Mouse (Mus musculus): ENCODE measurements at regions not wholly inside any gene's neighbourhood (a gene's known extent, or its start where the extent isn't known, plus 50 kb on each side); places are given as distances from the start of the nearest gene placed in this dataset.

GRCm38 (mm10) chr12:77912863-77913554 lies 281.0 kb upstream of the Gm6657 start:
- no peaks in the 10 kb centered on the region for H3K4me1 ChIP-seq (ENCODE audit: control insufficient read depth, low read depth, low read length)
- no peaks in the 10 kb centered on the region for H3K27me3 ChIP-seq (ENCODE audit: control insufficient read depth, insufficient read depth, low read depth, low read length)
- H3K4me3 ChIP-seq (ENCODE audit: low read depth, low read length) = no peak overlapping the region
- H3K9me3 ChIP-seq (replicated peaks; ENCODE audit: control insufficient read depth, low read length) = no peaks in the 10 kb centered on the region
- no peak overlapping the region for H3K4me2 ChIP-seq (ENCODE audit: low read depth, low read length)
- H3K27ac ChIP-seq (ENCODE audit: low read length) = no peak overlapping the region
- no peak for ATAC-seq (ENCODE audit: low read depth)
- H3K9ac ChIP-seq (ENCODE audit: low read depth, low read length) = no peak overlapping the region
- no peaks in the 10 kb centered on the region for H3K36me3 ChIP-seq (ENCODE audit: control insufficient read depth, insufficient read depth)
- WGBS (ENCODE audit: insufficient replicate concordance) = 31% methylated on average over 4 of the region's 4 CpGs

GRCm38 (mm10) chr12:77928729-77929128 lies 265.3 kb upstream of the Gm6657 start:
- WGBS (ENCODE audit: insufficient replicate concordance) = 64% methylated on average over 4 of the region's 4 CpGs
- Histone ChIP-seq H3K9ac (ENCODE audit: low read depth, low read length) (no peak overlapping the region), H3K36me3 (ENCODE audit: control insufficient read depth, insufficient read depth) (no peaks in the 10 kb centered on the region), H3K27me3 (ENCODE audit: control insufficient read depth, insufficient read depth, low read depth, low read length) (no peaks in the 10 kb centered on the region), H3K4me3 (ENCODE audit: low read depth, low read length) (no peak overlapping the region), H3K4me2 (ENCODE audit: low read depth, low read length) (no peak overlapping the region), H3K9me3 (replicated peaks; ENCODE audit: control insufficient read depth, low read length) (no peaks in the 10 kb centered on the region), H3K27ac (ENCODE audit: low read length) (no peak overlapping the region), H3K4me1 (ENCODE audit: control insufficient read depth, low read depth, low read length) (no peaks in the 10 kb centered on the region)
- ATAC-seq (ENCODE audit: low read depth) = no peak

- Histone ChIP-seq H3K4me3 (ENCODE audit: low read depth, low read length) (no peak overlapping the region), H3K4me2 (ENCODE audit: low read depth, low read length) (no peak overlapping the region), H3K27me3 (ENCODE audit: control insufficient read depth, insufficient read depth, low read depth, low read length) (no peaks in the 10 kb centered on the region), H3K4me1 (ENCODE audit: control insufficient read depth, low read depth, low read length) (no peaks in the 10 kb centered on the region), H3K27ac (ENCODE audit: low read length) (no peak overlapping the region), H3K9ac (ENCODE audit: low read depth, low read length) (no peak overlapping the region), H3K36me3 (ENCODE audit: control insufficient read depth, insufficient read depth) (no peaks in the 10 kb centered on the region), H3K9me3 (replicated peaks; ENCODE audit: control insufficient read depth, low read length) (no peaks in the 10 kb centered on the region)
- ATAC-seq (ENCODE audit: low read depth) = peak; percentile 82
- WGBS (ENCODE audit: insufficient replicate concordance) = 34% methylated on average over 1 of the region's 1 CpGs
Measured at GRCm38 (mm10) chr12:77929571-77929970, 264.5 kb upstream of the Gm6657 start.

GRCm38 (mm10) chr12:77943960-77944359 lies 250.1 kb upstream of the Gm6657 start:
- no peaks in the 10 kb centered on the region for H3K27me3 ChIP-seq (ENCODE audit: control insufficient read depth, insufficient read depth, low read depth, low read length)
- no peak overlapping the region for H3K9ac ChIP-seq (ENCODE audit: low read depth, low read length)
- WGBS (ENCODE audit: insufficient replicate concordance) = 65% methylated on average over 8 of the region's 8 CpGs
- H3K4me1 ChIP-seq (ENCODE audit: control insufficient read depth, low read depth, low read length) = no peaks in the 10 kb centered on the region
- no peak for ATAC-seq (ENCODE audit: low read depth)
- H3K4me2 ChIP-seq (ENCODE audit: low read depth, low read length) = no peak overlapping the region
- H3K27ac ChIP-seq (ENCODE audit: low read length) = no peak overlapping the region
- H3K36me3 ChIP-seq (ENCODE audit: control insufficient read depth, insufficient read depth) = no peaks in the 10 kb centered on the region
- H3K9me3 ChIP-seq (replicated peaks; ENCODE audit: control insufficient read depth, low read length) = no peaks in the 10 kb centered on the region
- no peak overlapping the region for H3K4me3 ChIP-seq (ENCODE audit: low read depth, low read length)

GRCm38 (mm10) chr12:77949474-77950017 lies 244.5 kb upstream of the Gm6657 start:
- WGBS (ENCODE audit: insufficient replicate concordance) = 14% methylated on average over 16 of the region's 16 CpGs
- H3K4me3 ChIP-seq (ENCODE audit: low read depth, low read length) = peak overlapping the region; percentile 21; the same call in 1 of the 2 replicates
- no peak overlapping the region for H3K9ac ChIP-seq (ENCODE audit: low read depth, low read length)
- H3K27me3 ChIP-seq (ENCODE audit: control insufficient read depth, insufficient read depth, low read depth, low read length) = no peaks in the 10 kb centered on the region
- H3K9me3 ChIP-seq (replicated peaks; ENCODE audit: control insufficient read depth, low read length) = no peaks in the 10 kb centered on the region
- H3K4me2 ChIP-seq (ENCODE audit: low read depth, low read length) = peak overlapping the region; percentile 19
- peak; percentile 55; the same call in 1 of the 2 replicates for ATAC-seq (ENCODE audit: low read depth)
- no peak overlapping the region for H3K27ac ChIP-seq (ENCODE audit: low read length)
- no peaks in the 10 kb centered on the region for H3K36me3 ChIP-seq (ENCODE audit: control insufficient read depth, insufficient read depth)
- no peaks in the 10 kb centered on the region; the same call in 1 of the 2 replicates for H3K4me1 ChIP-seq (ENCODE audit: control insufficient read depth, low read depth, low read length)

- no peak overlapping the region for H3K4me2 ChIP-seq (ENCODE audit: low read depth, low read length)
- no peaks in the 10 kb centered on the region for H3K36me3 ChIP-seq (ENCODE audit: control insufficient read depth, insufficient read depth)
- no peak overlapping the region for H3K9ac ChIP-seq (ENCODE audit: low read depth, low read length)
- no peak overlapping the region for H3K4me3 ChIP-seq (ENCODE audit: low read depth, low read length)
- 35% methylated on average over 2 of the region's 2 CpGs for WGBS (ENCODE audit: insufficient replicate concordance)
- no peaks in the 10 kb centered on the region for H3K9me3 ChIP-seq (replicated peaks; ENCODE audit: control insufficient read depth, low read length)
- no peaks in the 10 kb centered on the region; the same call in 1 of the 2 replicates for H3K4me1 ChIP-seq (ENCODE audit: control insufficient read depth, low read depth, low read length)
- H3K27me3 ChIP-seq (ENCODE audit: control insufficient read depth, insufficient read depth, low read depth, low read length) = no peaks in the 10 kb centered on the region
- ATAC-seq (ENCODE audit: low read depth) = peak; percentile 73
- no peak overlapping the region for H3K27ac ChIP-seq (ENCODE audit: low read length)
Measured at GRCm38 (mm10) chr12:77952492-77952891, 241.6 kb upstream of the Gm6657 start.

- Histone ChIP-seq H3K4me2 (ENCODE audit: low read depth, low read length) (no peak overlapping the region), H3K9ac (ENCODE audit: low read depth, low read length) (no peak overlapping the region), H3K27me3 (ENCODE audit: control insufficient read depth, insufficient read depth, low read depth, low read length) (no peaks in the 10 kb centered on the region), H3K9me3 (replicated peaks; ENCODE audit: control insufficient read depth, low read length) (no peaks in the 10 kb centered on the region), H3K4me1 (ENCODE audit: control insufficient read depth, low read depth, low read length) (no peaks in the 10 kb centered on the region), H3K4me3 (ENCODE audit: low read depth, low read length) (no peak overlapping the region), H3K27ac (ENCODE audit: low read length) (no peak overlapping the region), H3K36me3 (ENCODE audit: control insufficient read depth, insufficient read depth) (no peaks in the 10 kb centered on the region)
- WGBS (ENCODE audit: insufficient replicate concordance) = 65% methylated on average over 6 of the region's 6 CpGs
- ATAC-seq (ENCODE audit: low read depth) = no peak
Measured at GRCm38 (mm10) chr12:77962631-77963030, 231.4 kb upstream of the Gm6657 start.

GRCm38 (mm10) chr12:77968543-77968942 lies 225.5 kb upstream of the Gm6657 start:
- 37% methylated on average over 3 of the region's 3 CpGs for WGBS (ENCODE audit: insufficient replicate concordance)
- H3K9ac ChIP-seq (ENCODE audit: low read depth, low read length) = no peak overlapping the region

GRCm38 (mm10) chr12:77970026-77970425 lies 224.0 kb upstream of the Gm6657 start:
- Histone ChIP-seq H3K4me2 (ENCODE audit: low read depth, low read length) (no peak overlapping the region), H3K27me3 (ENCODE audit: control insufficient read depth, insufficient read depth, low read depth, low read length) (no peaks in the 10 kb centered on the region), H3K9me3 (replicated peaks; ENCODE audit: control insufficient read depth, low read length) (no peaks in the 10 kb centered on the region), H3K27ac (ENCODE audit: low read length) (no peak overlapping the region), H3K36me3 (ENCODE audit: control insufficient read depth, insufficient read depth) (no peaks in the 10 kb centered on the region), H3K4me3 (ENCODE audit: low read depth, low read length) (no peak overlapping the region), H3K4me1 (ENCODE audit: control insufficient read depth, low read depth, low read length) (no peaks in the 10 kb centered on the region), H3K9ac (ENCODE audit: low read depth, low read length) (no peak overlapping the region)
- no peak for ATAC-seq (ENCODE audit: low read depth)
- WGBS (ENCODE audit: insufficient replicate concordance) = 65% methylated on average over 1 of the region's 1 CpGs

More at GRCm38 (mm10) chr12:77968543-77968942, 225.5 kb upstream of the Gm6657 start:
- Histone ChIP-seq H3K9me3 (replicated peaks; ENCODE audit: control insufficient read depth, low read length) (no peaks in the 10 kb centered on the region), H3K4me1 (ENCODE audit: control insufficient read depth, low read depth, low read length) (no peaks in the 10 kb centered on the region), H3K27me3 (ENCODE audit: control insufficient read depth, insufficient read depth, low read depth, low read length) (no peaks in the 10 kb centered on the region), H3K36me3 (ENCODE audit: control insufficient read depth, insufficient read depth) (no peaks in the 10 kb centered on the region), H3K4me2 (ENCODE audit: low read depth, low read length) (no peak overlapping the region), H3K4me3 (ENCODE audit: low read depth, low read length) (no peak overlapping the region), H3K27ac (ENCODE audit: low read length) (no peak overlapping the region)
- ATAC-seq (ENCODE audit: low read depth) = no peak
